8 mouse cellular contexts compared by ENCODE assay signal in genomic region chr10:118991213-118991612, GRCm38 (mm10).
DNase-seq lines count a peak whose midpoint lies in the region; ATAC-seq lines count a peak whose summit lies in the region.

No protein-coding gene starts in this region.

- no peak for ATAC-seq in erythroblast, adult 5-6 weeks (replicated peaks; ENCODE audit: low FRiP score, poor library complexity, severe bottlenecking)

- intact Hi-C loops in left cerebral cortex, postnatal 14 days (cut with DNase I), result no loop called here

- peak; percentile 23 for DNase-seq in layer of hippocampus, adult 11-12 months (ENCODE audit: low spot score)
- no peak for DNase-seq in layer of hippocampus, adult 9-10 months (ENCODE audit: low spot score)
- DNase-seq in NIH3T3 (ENCODE audit: low read depth), result peak; percentile 93
- peak; percentile 57 to 75 for DNase-seq in frontal cortex, postnatal 36 days (ENCODE audit: low spot score in 2 of 2)
- peak; percentile 61 to 80 for DNase-seq in left cerebral cortex, postnatal 14 days (ENCODE audit: low spot score in 2 of 2)
- no peak for DNase-seq in cerebellum, adult 9-11 months
- DNase-seq in embryo, embryonic 9.5 days (ENCODE audit: extremely low spot score), result no peak

Comparison
In these comparisons a context has a peak if more than half of its experiments do, and no peak if none do; other contexts are left out.
1. DNase-seq: peak in layer of hippocampus, adult 11-12 months (single experiment), NIH3T3 (single experiment), frontal cortex, postnatal 36 days (2 of 2) and left cerebral cortex, postnatal 14 days (2 of 2); none in layer of hippocampus, adult 9-10 months (single experiment), cerebellum, adult 9-11 months (single experiment) and embryo, embryonic 9.5 days (single experiment).